Mouse (Mus musculus) heart, embryonic 12.5 days (tissue): ENCODE measurements at regions not wholly inside any gene's neighbourhood (a gene's known extent, or its start where the extent isn't known, plus 50 kb on each side); places are given as distances from the start of the nearest gene placed in this dataset.
A peak's percentile ranks its signal among the peaks of the same experiment; 100 is the strongest.

Source experiments
- ATAC-seq: fragments of 200-750 bp; cut with Nextera tagmentation; 2 replicates; pipeline ENCODE4 v1.8.0; 2017; ENCODE audit warnings: moderate TSS enrichment, moderate library complexity; ENCODE audit not compliant: insufficient number of reproducible peaks, low FRiP score
- H3K27ac ChIP-seq: fragments of 300-500 bp; sonication (generic); 2 replicates; pipeline ENCODE4 v1.5.1; 2016; ENCODE audit warnings: mild to moderate bottlenecking, moderate library complexity; ENCODE audit not compliant: poor library complexity, severe bottlenecking
- H3K27me3 ChIP-seq: fragments of 300-500 bp; sonication (generic); replicated peaks from 2 replicates; pipeline ENCODE4 v1.6.1; 2016; ENCODE audit warnings: mild to moderate bottlenecking, moderate library complexity
- H3K36me3 ChIP-seq: fragments of 300-500 bp; sonication (generic); 2 replicates; pipeline ENCODE4 v1.6.1; 2016; ENCODE audit warnings: mild to moderate bottlenecking, moderate library complexity
- H3K4me1 ChIP-seq: fragments of 300-500 bp; sonication (generic); replicated peaks from 2 replicates; pipeline ENCODE4 v1.6.1; 2016; ENCODE audit warnings: mild to moderate bottlenecking
- H3K4me2 ChIP-seq: fragments of 300-500 bp; sonication (generic); 2 replicates; pipeline ENCODE4 v1.6.1; 2016; ENCODE audit warnings: mild to moderate bottlenecking, moderate library complexity
- H3K4me3 ChIP-seq: fragments of 300-500 bp; sonication (generic); 2 replicates; pipeline ENCODE4 v1.5.1; 2016; ENCODE audit warnings: mild to moderate bottlenecking
- H3K9ac ChIP-seq: fragments of 300-500 bp; sonication (generic); 2 replicates; pipeline ENCODE4 v1.6.1; 2016; ENCODE audit warnings: mild to moderate bottlenecking, moderate library complexity
- H3K9me3 ChIP-seq: fragments of 300-500 bp; sonication (generic); replicated peaks from 2 replicates; pipeline ENCODE4 v1.6.1; 2016; ENCODE audit warnings: mild to moderate bottlenecking, moderate library complexity
- WGBS: fragments of 180-500 bp; shearing (Covaris S2); methylation state at CpG from one replicate; pipeline ENCODE4 v1.1.7; 2016; 5-methylcytosine and 5-hydroxymethylcytosine counted together

DNA sequence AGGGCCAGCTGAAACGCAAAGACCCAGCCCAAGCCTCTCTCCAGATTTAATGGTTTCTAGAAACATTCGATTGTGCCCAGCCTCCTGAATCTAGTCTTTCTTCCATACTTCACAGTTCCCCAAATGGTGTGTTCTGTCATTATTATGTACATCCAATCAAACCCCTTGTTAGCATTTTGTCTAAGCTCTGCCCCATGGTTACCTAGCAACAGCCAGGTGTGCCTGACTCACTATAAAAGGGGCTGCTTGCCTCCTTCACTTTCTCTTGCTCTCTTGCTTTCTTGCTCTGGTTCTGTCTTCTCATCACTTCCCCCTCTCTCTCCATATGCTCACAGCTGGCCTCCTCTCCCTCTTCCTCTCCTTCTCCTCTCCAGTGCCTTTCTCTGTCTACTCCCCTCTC, 217.8 kb downstream of the Phlda1 start:
- 82% methylated on average over 2 of the region's 2 CpGs for whole genome bisulfite sequencing
- H3K9me3 ChIP-seq: no peaks in the 10 kb centered on the region

DNA sequence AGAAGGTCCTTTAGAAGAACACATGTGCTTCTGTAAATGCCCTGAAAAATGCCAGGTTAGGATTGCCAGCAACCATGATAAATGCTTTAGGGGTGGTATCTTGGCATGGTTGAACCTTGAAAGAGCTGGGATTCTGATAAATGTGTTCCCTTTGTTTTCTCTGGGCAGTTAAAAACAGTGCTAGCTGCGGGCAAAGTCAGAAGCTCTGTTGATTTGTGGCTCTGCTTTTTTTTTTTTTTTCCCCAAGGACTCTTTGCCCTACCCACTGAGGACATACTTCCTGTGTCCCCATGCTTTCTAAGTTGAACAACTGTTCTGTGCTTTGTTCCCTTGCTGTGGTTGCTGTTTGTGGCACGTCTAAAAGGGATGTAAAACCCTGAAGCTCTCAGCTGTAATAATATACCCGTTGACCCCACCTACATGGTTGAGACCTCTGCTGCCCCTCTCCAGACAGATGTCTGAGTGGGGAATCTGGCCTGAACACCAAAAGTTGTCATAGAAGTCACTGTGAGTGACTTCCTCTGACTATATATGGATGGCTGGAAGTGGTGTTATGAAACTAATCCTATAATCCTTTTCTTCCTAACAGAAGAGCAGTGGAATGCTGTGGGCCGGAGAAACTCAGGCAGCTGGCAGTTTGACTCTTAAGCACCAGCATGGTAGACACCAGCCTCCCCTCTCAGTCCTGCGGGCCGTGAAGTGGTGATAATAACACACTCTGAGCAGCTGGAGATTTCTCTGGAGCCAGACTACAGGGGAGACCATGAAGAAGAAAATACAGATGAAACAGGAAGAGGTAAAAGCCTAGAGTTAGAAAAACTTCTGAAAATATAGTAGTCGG, 218.7 kb downstream of the Phlda1 start:
- no peak overlapping the region for H3K4me2 ChIP-seq
- no peaks in the 10 kb centered on the region for H3K9me3 ChIP-seq
- no peak overlapping the region for H3K27ac ChIP-seq
- no peak for ATAC-seq
- H3K27me3 ChIP-seq: no peaks in the 10 kb centered on the region
- peaks cover 24% of the 10 kb centered on the region for H3K4me1 ChIP-seq
- H3K4me3 ChIP-seq: no peak overlapping the region
- WGBS: 55% methylated on average over 7 of the region's 7 CpGs
- no peaks in the 10 kb centered on the region for H3K36me3 ChIP-seq
- no peak overlapping the region for H3K9ac ChIP-seq

More for the DNA sequence above, 217.8 kb downstream of the Phlda1 start:
- Histone ChIP-seq H3K4me3 (no peak overlapping the region), H3K27me3 (no peaks in the 10 kb centered on the region), H3K27ac (no peak overlapping the region), H3K4me1 (peaks cover 28% of the 10 kb centered on the region), H3K9ac (no peak overlapping the region), H3K4me2 (no peak overlapping the region), H3K36me3 (no peaks in the 10 kb centered on the region)
- ATAC-seq: no peak

GRCm38 (mm10) chr10:111736026-111736425, 229.9 kb downstream of the Phlda1 start:
- no peak for ATAC-seq
- 58% methylated on average over 3 of the region's 3 CpGs for WGBS

GRCm38 (mm10) chr10:111739471-111740138, 232.9 kb upstream of the Krr1 start:
- no peaks in the 10 kb centered on the region for H3K36me3 ChIP-seq
- no peaks in the 10 kb centered on the region; the same call in 1 of the 2 replicates for H3K4me1 ChIP-seq
- no peak overlapping the region for H3K4me2 ChIP-seq
- no peak overlapping the region for H3K27ac ChIP-seq
- no peak overlapping the region for H3K4me3 ChIP-seq
- no peak overlapping the region for H3K9ac ChIP-seq
- WGBS: 37% methylated on average over 5 of the region's 5 CpGs
- ATAC-seq: no peak
- no peaks in the 10 kb centered on the region for H3K27me3 ChIP-seq
- H3K9me3 ChIP-seq: no peaks in the 10 kb centered on the region

More at GRCm38 (mm10) chr10:111736026-111736425, 229.9 kb downstream of the Phlda1 start:
- Histone ChIP-seq H3K27me3 (no peaks in the 10 kb centered on the region), H3K4me1 (no peaks in the 10 kb centered on the region; the same call in 1 of the 2 replicates), H3K9me3 (0 out of 2 replicates have a peak, but pooled peaks cover 3% of the 10 kb centered on the region), H3K27ac (no peak overlapping the region), H3K4me3 (no peak overlapping the region), H3K4me2 (no peak overlapping the region), H3K36me3 (no peaks in the 10 kb centered on the region), H3K9ac (no peak overlapping the region)

- H3K9me3 ChIP-seq: no peaks in the 10 kb centered on the region
- H3K27me3 ChIP-seq: no peaks in the 10 kb centered on the region
- ATAC-seq: no peak
- H3K27ac ChIP-seq: no peak overlapping the region
- WGBS: 64% methylated on average over 9 of the region's 9 CpGs
- no peaks in the 10 kb centered on the region; the same call in 1 of the 2 replicates for H3K4me1 ChIP-seq
- no peaks in the 10 kb centered on the region for H3K36me3 ChIP-seq
- no peak overlapping the region for H3K4me2 ChIP-seq
- no peak overlapping the region for H3K9ac ChIP-seq
- H3K4me3 ChIP-seq: no peak overlapping the region
These were observed 231.7 kb upstream of the Krr1 start for GRCm38 (mm10) chr10:111740586-111741265.

DNA sequence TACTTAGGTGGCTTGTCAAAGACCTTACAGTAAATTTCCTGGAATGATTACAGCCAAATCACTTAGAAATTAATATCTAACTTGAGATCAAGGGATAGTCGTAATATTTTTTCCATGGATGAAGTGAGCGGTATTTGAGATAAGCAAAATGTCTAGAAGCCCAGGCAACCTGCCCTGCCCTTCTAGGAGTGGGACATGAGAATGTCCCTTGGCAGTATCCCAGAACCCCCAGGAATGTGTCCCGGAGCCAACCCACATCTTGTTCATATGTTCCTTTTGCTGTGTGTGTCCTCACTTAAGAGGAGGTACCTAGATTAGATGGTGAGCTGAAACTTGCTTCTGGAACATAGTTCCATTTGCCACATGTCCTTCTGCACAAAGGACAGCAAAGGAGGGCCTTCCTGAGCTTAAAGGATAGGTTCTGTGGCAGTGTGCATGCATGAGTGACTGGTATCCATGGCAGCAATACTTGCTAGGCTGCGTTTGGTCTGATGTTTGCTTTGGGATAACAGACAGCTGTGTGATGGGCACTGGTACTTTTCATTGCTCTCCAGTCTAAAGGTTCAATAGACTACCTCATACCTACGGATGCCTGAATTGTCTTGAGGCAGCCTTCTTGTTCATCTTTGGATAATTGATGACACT, 231.0 kb upstream of the Krr1 start:
- no peaks in the 10 kb centered on the region for H3K27me3 ChIP-seq
- no peak overlapping the region for H3K4me3 ChIP-seq
- no peak overlapping the region for H3K27ac ChIP-seq
- H3K4me1 ChIP-seq: no peaks in the 10 kb centered on the region; the same call in 1 of the 2 replicates
- no peak overlapping the region for H3K4me2 ChIP-seq
- ATAC-seq: no peak
- H3K9me3 ChIP-seq: no peaks in the 10 kb centered on the region
- no peaks in the 10 kb centered on the region for H3K36me3 ChIP-seq
- WGBS: 68% methylated on average over 5 of the region's 5 CpGs
- no peak overlapping the region for H3K9ac ChIP-seq

DNA sequence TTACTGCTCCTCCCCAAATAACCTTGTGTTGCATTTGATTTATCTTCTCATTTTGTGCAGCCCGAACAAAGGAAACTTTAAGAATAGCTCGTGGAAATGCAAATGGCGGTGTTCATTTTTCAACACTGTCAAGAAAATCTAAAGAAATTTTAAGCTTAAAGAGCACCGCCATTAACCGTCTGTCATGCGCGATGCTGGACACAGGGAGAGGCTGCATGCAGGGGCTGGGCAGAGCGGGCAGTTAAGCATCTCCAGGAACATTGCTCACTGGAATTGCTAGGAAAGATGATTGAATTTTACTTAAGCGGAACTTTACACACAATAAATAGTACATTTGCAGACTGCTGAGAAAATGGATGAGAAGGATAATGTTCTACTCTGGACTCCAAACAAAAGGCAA, 229.2 kb upstream of the Krr1 start:
- Histone ChIP-seq H3K4me3 (no peak overlapping the region), H3K27me3 (no peaks in the 10 kb centered on the region), H3K27ac (no peak overlapping the region), H3K4me1 (no peaks in the 10 kb centered on the region; the same call in 1 of the 2 replicates), H3K9ac (no peak overlapping the region), H3K36me3 (no peaks in the 10 kb centered on the region), H3K4me2 (no peak overlapping the region), H3K9me3 (no peaks in the 10 kb centered on the region)
- WGBS: 87% methylated on average over 9 of the region's 9 CpGs
- no peak for ATAC-seq

- no peak for ATAC-seq
- Histone ChIP-seq H3K9me3 (no peaks in the 10 kb centered on the region), H3K4me2 (no peak overlapping the region), H3K9ac (no peak overlapping the region), H3K36me3 (no peaks in the 10 kb centered on the region), H3K4me1 (no peaks in the 10 kb centered on the region), H3K27ac (no peak overlapping the region), H3K27me3 (no peaks in the 10 kb centered on the region), H3K4me3 (no peak overlapping the region)
- 89% methylated on average over 3 of the region's 3 CpGs for WGBS
These were observed 227.3 kb upstream of the Krr1 start for GRCm38 (mm10) chr10:111745116-111745515.

- peak; percentile 45 for ATAC-seq
These were observed 226.2 kb upstream of the Krr1 start for GRCm38 (mm10) chr10:111746067-111746878.

GRCm38 (mm10) chr10:111746879-111747477, 225.5 kb upstream of the Krr1 start:
- Histone ChIP-seq H3K27ac (no peak overlapping the region), H3K27me3 (no peaks in the 10 kb centered on the region), H3K4me3 (no peak overlapping the region), H3K9me3 (no peaks in the 10 kb centered on the region), H3K36me3 (no peaks in the 10 kb centered on the region), H3K4me2 (no peak overlapping the region), H3K4me1 (no peaks in the 10 kb centered on the region), H3K9ac (no peak overlapping the region)
- 83% methylated on average over 6 of the region's 6 CpGs for WGBS
- no peak for ATAC-seq

More at GRCm38 (mm10) chr10:111746067-111746878, 226.2 kb upstream of the Krr1 start:
- Histone ChIP-seq H3K27ac (no peak overlapping the region), H3K4me2 (no peak overlapping the region), H3K9ac (no peak overlapping the region), H3K9me3 (no peaks in the 10 kb centered on the region), H3K27me3 (no peaks in the 10 kb centered on the region), H3K36me3 (no peaks in the 10 kb centered on the region), H3K4me3 (no peak overlapping the region), H3K4me1 (no peaks in the 10 kb centered on the region)
- WGBS: 66% methylated on average over 12 of the region's 12 CpGs
